Mouse (Mus musculus) olfactory bulb, adult 2 months (tissue): ENCODE measurements around the gene Gpr55.

Source experiments
- CTCF ChIP-seq: fragments of 200-500 bp; IDR thresholded peaks from 2 replicates; pipeline ENCODE4 v1.5.1; 2012; ENCODE audit warnings: low read depth, mild to moderate bottlenecking, low read length, moderate library complexity; ENCODE audit not compliant: insufficient read depth
- POLR2A ChIP-seq: fragments of 200-500 bp; IDR thresholded peaks from 2 replicates; pipeline ENCODE4 v1.6.1; 2012; ENCODE audit warnings: mild to moderate bottlenecking, low read depth, low read length, moderate library complexity; ENCODE audit not compliant: insufficient read depth

GRCm38 (mm10) chr1:85942318-85942717 is 18.5 kb downstream of the Gpr55 start:
- TF ChIP-seq CTCF (no peak), POLR2A (no peak)
